Mouse (Mus musculus): Measurements from ENCODE around the gene Erp44.
A peak's percentile ranks its signal among the peaks of the same experiment; 100 is the strongest.

The Erp44 gene

DNA sequence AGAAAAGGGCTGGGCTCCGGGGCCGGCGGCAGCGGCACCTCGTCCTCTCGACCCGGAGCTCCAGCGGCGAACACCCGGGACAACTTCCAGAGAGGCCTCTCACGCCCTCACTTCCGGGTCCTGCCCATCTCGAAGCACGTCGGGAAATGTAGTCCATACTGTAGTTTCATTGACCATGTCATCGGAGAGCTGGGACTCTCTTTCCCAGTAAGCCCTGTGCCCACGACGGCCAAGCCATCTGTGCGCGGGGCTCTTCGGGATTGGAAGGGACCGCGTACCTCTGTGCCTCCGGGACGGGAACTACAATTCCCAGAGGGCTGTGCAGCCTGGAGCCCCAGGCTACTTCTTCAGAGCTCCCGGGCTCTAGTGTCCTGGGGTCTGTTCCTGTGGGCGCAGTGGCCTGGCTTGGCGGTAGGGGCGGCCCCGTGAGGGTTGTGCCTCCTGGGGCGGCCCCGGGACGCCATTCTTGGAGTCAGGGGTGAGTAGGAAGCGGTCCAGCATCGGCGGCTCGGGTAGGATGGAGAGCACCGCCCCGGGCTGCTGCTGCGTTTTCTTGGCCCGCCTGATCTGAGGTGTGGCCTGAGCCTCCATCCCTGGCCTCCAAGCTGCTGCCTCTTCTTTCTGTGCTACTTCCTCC, at the start of gene Erp44, which contains the start of gene Invs:
Gene Erp44, minus strand, starts transcription at position 61 of the 637 bp plus-strand sequence.
Gene Invs, plus strand, starts transcription at position 263 of the 637 bp plus-strand sequence.
- DNase-seq (ENCODE audit: extremely low read depth, low read depth) = peak; percentile 97

DNA sequence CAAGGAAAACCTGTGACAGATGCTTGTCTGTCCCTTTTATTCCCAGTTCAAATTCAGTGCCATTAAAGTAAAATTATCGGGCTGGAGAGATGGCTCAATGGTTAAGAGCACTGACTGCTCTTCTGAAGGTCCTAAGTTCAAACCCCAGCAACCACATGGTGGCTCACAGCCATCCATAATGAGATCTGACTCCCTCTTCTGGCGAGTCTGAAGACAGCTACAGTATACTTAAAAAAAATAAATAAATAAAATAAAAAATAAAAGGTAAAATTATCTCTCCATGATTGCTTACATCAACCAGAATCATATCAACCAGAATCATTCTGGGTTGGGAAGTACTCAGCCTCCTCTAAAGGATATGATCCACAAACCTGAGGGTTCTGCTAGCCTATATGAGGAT, 48.7 kb upstream of the Erp44 start:
- no peak for DNase-seq (ENCODE audit: extremely low read depth, low read depth)

DNA sequence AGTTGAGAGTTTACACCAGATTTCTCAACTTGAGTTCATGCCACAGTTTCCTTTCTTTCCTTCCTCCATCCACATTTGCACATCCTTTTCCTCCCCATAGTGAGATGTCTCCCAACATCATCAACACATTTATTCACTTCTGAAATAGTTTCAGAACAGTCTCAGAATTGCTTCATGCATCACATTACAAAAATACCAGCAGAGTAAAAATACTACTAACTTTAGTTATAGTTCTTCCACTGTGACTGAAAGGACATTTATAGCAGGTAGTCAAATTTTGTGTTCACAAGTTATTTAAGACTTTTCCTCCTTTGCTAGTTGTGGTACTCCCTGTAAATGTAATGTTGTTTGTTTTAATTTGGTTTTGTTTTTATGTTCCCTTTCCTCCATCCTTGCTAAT, 47.8 kb upstream of the Erp44 start:
- no peak for DNase-seq (ENCODE audit: extremely low read depth, low read depth)

DNA sequence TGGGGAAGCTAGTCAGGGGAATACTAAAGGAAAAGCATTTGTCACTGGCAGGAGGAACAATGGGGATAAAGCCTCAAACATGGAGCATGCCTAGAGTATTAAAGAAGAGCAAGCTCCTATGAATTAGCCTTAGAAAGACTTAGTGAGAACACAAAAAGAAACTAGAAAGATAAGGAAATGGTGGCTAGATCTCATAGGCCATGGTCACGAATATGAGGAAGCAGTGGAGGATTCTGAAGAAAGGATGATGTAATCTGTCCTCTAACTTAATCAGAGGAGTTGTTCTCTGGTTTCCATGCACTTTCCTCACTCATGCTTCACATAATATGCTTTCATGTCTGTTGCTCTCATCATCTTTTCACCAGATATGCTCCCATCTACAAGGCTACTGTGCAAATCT, 42.7 kb upstream of the Erp44 start:
- peak; percentile 59 for DNase-seq (ENCODE audit: extremely low read depth, low read depth)

DNA sequence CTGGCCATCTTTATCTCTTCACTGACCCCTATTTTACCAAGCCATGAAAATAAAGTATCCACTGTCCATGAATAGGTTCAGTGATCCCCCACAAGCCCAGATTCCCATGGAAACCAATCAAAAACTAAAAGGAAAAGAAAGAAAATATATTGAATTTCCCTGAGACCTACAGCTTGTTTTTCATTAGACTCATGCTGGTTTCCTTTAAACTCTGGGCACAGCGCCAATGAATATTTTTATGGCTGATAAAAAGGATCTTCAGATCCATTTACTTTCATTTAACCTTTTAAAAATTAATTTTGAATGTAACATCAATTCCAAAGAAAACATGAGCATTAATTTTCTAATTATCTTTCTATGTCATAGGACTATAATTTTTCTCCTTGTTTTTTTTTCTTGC, 41.9 kb upstream of the Erp44 start:
- DNase-seq (ENCODE audit: extremely low read depth, low read depth) = peak; percentile 27

DNA sequence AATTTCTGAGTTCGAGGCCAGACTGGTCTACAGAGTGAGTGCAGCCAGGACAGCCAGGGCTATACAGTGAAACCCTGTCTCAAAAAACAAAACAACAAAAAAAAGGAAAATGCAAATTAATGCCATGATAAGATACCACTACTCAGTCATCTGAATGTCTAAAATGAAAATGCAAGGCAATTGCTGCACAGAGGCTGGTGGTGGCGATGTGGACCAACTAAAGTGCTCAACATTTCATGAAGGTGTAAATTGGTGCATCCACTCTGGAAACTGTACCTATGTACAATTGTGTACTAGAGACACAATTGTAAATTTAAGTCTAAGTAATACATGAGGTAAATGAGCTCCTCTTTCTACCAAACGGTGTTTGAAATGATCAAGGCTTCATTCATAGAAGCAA, 36.7 kb upstream of the Erp44 start:
- DNase-seq (ENCODE audit: extremely low read depth, low read depth) = no peak

DNA sequence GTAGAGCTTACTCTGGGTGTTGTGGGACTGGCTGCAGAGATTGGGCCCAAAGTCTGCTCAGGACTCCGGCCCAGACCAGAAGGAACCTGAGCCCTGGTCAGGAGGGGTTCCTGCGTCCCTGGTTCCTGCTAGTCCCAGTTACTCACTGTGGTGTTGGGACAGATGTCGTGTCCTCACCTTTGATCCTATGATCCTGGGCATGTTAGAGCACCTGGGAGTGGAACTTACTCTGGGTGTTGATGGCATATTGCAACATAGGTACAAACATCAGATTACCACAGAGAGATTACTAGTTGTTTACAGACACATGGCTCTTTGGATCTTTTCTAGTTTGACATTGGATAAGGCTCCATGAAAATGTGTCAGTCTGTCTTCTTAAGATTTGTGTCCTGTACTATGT, 35.5 kb upstream of the Erp44 start:
- no peak for DNase-seq (ENCODE audit: extremely low read depth, low read depth)

- no peak for DNase-seq (ENCODE audit: extremely low read depth, low read depth)
Observed at GRCm38 (mm10) chr4:48287086-48287757, 7.9 kb upstream of the Erp44 start.

- no peak for DNase-seq (ENCODE audit: extremely low read depth, low read depth)
Observed at GRCm38 (mm10) chr4:48281121-48281520, 1.8 kb upstream of the Erp44 start.

DNA sequence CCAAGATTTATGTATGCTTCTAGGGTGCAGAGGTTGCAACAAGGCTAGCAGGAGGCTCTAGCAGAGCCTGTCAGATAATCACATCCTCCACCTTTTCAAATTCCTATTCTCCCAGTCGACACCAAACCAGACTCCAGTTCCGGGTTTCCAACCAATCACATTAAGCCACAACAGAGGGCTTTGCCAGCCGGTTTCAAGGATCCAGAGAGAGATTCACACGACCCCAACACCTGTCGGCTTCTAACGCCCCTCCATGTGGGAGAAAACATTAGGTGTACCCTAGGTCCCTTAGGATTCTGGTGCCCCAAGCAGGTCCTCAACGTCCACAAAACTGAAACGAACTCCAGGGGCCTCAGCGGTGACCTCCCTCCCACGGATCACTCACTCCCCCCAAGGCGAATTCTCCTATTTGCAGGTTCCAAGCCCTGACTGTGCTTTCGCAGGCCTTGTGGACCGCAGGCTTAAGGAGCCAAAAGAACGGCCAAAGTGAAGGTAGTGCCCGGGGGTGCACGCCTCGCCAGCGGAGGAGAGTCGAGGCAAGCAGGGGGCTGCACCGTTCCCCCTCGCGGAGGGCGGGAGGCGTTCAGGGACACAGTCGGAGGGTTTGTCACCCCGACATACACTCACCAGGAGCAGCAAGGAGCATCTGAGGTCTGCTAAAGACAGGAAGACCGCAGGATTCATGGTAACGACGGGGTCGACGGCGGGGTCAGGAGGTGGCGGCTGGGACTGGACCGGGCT, 431 bp downstream of the Erp44 start:
- DNase-seq (ENCODE audit: extremely low read depth, low read depth) = peak; percentile 52

DNA sequence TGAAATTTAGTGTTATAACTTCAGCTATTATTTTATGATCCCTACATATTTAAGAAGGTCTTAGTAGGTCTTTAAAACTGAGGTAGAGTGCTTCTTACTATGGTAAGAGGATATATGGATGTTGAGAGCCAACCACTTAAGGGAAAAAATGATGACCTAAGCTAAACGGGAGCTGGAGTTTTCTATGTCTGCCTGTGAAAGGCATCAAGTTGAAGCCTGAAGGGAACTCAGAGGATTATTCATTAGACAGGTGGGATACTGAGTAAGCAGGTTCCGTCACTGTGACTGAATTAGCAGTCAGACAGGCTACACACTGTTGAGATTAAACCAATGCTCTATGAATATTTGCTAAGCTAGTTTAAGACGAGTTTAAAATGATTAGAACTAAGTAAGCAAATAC, 2.3 kb downstream of the Erp44 start:
- no peak for DNase-seq (ENCODE audit: extremely low read depth, low read depth)

GRCm38 (mm10) chr4:48275736-48276135, 3.6 kb downstream of the Erp44 start:
- no peak for DNase-seq (ENCODE audit: extremely low read depth, low read depth)

- DNase-seq (ENCODE audit: extremely low read depth, low read depth) = no peak
Observed at GRCm38 (mm10) chr4:48273119-48273829, 6.1 kb downstream of the Erp44 start.

- no peak for DNase-seq (ENCODE audit: extremely low read depth, low read depth)
Observed at GRCm38 (mm10) chr4:48271838-48272237, 7.5 kb downstream of the Erp44 start.

DNA sequence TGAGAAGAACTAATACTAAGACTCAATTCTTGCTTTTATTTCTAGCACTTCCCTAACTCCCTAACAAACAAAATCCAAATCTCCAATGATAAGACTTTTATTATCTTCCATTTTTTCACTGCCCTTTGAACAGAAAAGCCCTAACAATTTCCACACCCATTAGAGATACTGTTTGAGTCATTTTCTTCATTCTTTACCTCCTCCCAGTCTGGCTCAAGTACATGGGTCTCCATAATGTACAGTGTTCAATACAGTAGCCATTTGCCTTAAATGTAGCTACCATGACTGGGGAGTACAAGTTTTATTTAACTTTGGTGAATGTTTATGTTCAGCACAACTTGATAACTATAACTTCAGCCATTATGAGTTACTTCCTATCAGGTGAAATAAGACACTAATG, 8.8 kb downstream of the Erp44 start:
- DNase-seq (ENCODE audit: extremely low read depth, low read depth) = no peak

DNA sequence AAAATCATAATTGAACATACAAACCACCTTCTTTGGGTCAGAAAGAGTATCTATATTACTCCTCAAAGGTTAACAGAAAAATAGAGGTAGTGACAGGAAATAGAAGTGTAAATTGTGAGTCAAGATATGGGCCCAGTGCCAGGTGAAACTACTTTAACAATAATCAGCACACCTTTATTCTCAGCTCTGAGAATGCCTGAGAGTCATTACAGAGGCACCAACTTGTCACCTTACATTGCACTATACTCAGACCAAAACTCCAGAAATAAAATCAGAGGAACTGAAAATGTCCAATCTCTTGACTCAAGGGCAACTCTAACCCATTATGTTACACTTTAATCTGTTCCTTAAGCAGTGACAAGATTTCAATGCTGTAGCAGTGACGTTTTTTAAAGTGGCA, 11.2 kb downstream of the Erp44 start:
- DNase-seq (ENCODE audit: extremely low read depth, low read depth) = no peak

- no peak for DNase-seq (ENCODE audit: extremely low read depth, low read depth)
Observed at GRCm38 (mm10) chr4:48267683-48268082, 11.7 kb downstream of the Erp44 start.

GRCm38 (mm10) chr4:48258045-48258444, 21.3 kb downstream of the Erp44 start:
- no peak for DNase-seq (ENCODE audit: extremely low read depth, low read depth)

- DNase-seq (ENCODE audit: extremely low read depth, low read depth) = no peak
Observed at GRCm38 (mm10) chr4:48253266-48253665, 26.1 kb downstream of the Erp44 start.

GRCm38 (mm10) chr4:48244280-48244679, 35.1 kb downstream of the Erp44 start:
- no peak for DNase-seq (ENCODE audit: extremely low read depth, low read depth)

- DNase-seq (ENCODE audit: extremely low read depth, low read depth) = no peak
Observed at GRCm38 (mm10) chr4:48243737-48244136, 35.6 kb downstream of the Erp44 start.

GRCm38 (mm10) chr4:48242482-48242881, 36.9 kb downstream of the Erp44 start:
- DNase-seq (ENCODE audit: extremely low read depth, low read depth) = no peak
